Mouse (Mus musculus) embryonic fibroblast, embryonic 13.5 days (primary cell): ENCODE results near the gene Lrp6.

ENCODE experiments used
- CTCF ChIP-seq: IDR thresholded peaks from 2 replicates; pipeline ENCODE4 v1.5.1; 2011; ENCODE audit warnings: mild to moderate bottlenecking, control low read depth, low read length, moderate library complexity, borderline replicate concordance; ENCODE audit not compliant: insufficient read depth
- POLR2A ChIP-seq: IDR thresholded peaks from 2 replicates; pipeline ENCODE4 v1.6.1; 2011; ENCODE audit warnings: low read depth, mild to moderate bottlenecking, control low read depth, low read length, moderate library complexity

- no peak for TF ChIP-seq CTCF
- no peak for TF ChIP-seq POLR2A
Measured at GRCm38 (mm10) chr6:134529340-134529739, 37.4 kb downstream of the Lrp6 start.
